Mouse (Mus musculus): ENCODE data around the gene Rps8.

DNA sequence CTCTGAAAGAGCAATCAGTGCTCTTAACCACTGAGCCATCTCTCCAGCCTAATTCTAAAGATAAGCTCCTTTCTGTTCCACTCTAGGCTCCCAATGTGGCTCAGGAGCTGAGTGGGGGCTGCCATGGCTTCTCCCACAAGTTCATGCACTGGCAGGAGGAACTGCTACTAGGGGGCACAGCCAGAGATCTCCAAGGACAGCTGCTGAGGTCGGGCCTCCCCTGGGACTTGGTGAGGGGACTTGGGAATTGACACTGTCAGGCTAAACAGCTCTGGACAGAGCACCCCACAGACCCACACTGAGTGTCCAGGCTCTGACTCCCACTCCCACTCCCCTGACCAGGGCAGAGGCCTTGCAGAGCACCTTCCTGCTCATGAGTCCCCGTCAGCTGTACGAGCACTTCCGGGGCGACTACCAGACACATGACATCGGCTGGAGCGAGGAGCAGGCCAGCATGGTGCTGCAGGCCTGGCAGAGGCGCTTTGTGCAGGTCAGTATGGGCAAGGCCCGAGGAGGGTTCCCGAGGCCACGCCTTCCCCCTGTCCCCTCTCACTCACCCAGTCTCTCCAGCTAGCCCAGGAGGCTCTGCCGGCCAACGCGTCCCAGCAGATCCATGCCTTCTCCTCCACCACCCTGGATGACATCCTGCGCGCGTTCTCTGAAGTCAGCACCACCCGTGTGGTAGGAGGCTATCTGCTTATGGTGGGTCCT lies 48.1 kb downstream of the Rps8 start:
- TF ChIP-seq EP300 (IDR thresholded peaks at IDR 0.05; ENCODE audit: low read depth in 1 of 2, low read length in 2 of 2) (no peak), MAFK (IDR thresholded peaks at IDR 0.05; ENCODE audit: borderline replicate concordance, low read depth, low read length) (no peak), TAL1 (IDR thresholded peaks at IDR 0.05; ENCODE audit: low read length) (no peak), USF1 (IDR thresholded peaks at IDR 0.05; ENCODE audit: low read depth, low read length) (no peak)

Measured in MEL (cell line).